Mouse (Mus musculus): Measurements from ENCODE around the gene Uts2r.

GRCm38 (mm10) chr11:121118577-121118976 lies 41.5 kb upstream of the Uts2r start, which contains the start of gene Tex19.2:
- TF ChIP-seq CTCF (IDR thresholded peaks at IDR 0.05; ENCODE audit: low read depth) (no peak), EP300 (IDR thresholded peaks at IDR 0.05; ENCODE audit: low read depth) (no peak)
